Mouse (Mus musculus): ENCODE measurements around the gene Ube3c.
"Not testable (repeated sequence)": the region's sequence is repeated elsewhere in the genome, so short reads cannot be mapped to it uniquely, and the experiment has no call there.

The Ube3c gene

DNA sequence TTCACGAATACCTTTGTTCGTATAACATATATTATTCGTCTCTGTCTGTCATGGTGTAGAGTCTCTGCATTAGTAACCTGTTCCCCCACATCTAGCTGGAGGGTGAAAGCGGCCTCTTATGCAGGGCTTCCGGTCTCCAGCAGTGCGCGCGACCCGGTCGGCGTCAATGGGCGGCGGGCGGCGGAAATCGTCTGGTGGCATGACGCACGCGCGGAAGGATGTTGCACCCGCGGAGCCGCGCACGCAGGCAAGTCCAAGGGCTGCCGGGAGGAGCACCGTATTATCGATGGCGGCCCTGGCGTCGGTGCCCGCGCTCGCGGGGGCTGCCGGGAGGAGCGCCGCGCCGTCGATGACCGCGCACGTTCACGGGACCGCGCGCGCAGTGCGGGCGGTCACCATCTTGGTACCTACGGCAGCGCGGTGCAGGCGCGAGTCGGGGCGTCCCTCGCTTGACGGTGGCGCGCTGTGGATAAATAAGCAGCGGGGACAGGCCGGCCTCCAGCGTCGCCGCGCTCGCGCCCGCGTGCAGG, at the start of gene Ube3c:
Ube3c (plus strand) TSS at position 395 of the 530 bp plus-strand sequence.
- peak; percentile 98 to 99 for DNase-seq

DNA sequence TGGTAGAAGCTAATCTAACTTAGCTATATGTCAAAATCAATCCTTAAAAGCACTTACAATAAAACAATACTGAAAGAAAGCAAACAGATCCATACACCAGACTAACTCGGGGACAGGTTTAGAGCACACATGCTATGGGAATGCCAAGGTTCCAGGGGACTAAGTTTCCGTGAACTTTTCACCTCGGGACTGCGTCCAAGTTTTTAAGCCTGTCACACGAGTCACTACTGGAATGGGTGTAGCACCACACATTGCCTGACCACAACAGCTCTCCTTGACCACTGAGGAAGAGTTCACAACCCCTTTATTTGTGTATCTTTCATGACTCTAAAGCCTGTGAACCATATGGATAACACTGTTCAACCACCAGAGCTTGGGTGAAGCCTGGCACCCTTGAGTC, 8.9 kb upstream of the Ube3c start:
- no peak for DNase-seq

DNA sequence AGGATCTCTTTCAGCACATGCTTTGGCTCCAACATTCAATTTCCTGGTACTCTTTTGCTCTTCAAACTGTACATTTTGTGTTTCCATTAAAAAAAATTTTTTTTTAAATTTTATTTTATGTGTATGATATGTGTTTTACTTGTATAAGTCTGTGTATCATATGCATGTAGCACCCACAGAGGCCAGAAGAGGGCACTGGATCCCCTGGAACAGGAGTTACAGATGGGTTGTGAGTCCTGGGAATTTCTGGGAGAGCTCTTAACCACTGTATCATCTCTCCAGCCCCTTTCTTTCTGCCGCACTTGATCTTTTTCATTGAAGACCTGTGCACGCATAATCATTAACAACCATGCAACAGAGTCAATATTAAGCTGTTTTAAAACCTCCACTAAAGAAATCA, 8.4 kb upstream of the Ube3c start:
- peak in 1 of 2 experiments; percentile 10 for DNase-seq

DNA sequence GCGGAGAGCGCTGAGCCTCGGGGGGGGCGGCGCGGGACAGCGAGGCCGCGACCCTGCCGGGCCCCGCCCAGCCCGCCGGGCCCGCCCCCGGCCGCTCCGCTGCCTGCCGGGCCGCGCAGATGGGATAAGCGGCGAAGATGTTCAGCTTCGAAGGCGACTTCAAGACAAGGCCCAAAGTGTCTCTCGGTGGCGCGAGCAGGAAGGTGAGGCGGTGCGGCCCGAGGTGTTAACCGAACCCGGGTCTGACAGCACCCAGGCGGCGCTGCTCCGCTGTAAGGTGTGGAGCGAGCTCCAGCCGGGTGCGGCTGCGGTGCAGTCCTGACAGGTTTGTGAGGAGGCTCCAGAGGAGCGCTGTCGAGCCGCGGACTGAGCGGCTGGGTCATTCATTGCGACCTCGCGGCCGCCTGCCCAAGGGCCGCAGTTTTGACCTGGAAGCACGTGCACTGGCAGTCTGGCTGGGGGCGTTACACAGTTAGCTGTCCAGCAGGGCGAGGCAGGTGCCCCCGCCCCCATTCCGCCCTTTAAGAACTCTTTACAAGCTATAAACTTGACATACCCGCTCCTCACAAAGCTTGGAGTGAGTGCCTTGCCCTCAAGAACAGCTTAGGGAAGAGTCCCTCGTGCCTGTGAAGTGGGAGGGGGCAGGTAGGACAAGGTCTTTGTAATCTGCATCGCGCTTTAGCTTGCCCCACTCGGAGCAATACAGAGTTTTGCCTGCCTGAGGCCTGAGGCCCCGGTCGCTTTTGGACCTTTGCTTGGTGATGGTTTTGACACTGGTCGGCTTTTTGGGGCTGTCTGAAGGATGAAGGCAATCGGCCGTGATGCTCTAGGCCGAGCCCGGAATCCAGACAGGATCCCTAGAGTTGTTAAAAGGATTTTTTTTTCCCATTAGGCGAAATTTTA, 587 bp downstream of the Ube3c start:
- peak; percentile 62 to 89 for DNase-seq

DNA sequence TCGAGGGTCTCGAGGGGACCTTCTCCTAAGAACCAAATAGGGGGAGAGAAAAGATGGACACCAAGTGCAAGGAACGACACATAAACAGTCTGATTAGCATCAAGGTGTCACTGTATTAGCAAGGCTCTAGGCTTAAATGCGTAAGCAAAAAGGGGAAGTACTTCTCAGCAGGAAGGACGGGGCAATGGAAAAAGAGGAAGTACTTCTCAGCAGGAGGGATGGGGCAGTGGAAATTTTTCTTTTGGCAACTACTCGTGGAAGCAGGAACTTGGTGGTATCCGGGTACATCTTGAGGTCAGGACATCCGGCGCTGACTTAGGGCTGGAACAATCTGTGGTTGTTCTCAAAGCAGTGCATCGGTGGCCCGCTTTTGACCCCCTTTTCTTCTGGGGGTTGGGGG, 5.2 kb downstream of the Ube3c start:
- peak in 1 of 2 experiments; percentile 32 for DNase-seq

DNA sequence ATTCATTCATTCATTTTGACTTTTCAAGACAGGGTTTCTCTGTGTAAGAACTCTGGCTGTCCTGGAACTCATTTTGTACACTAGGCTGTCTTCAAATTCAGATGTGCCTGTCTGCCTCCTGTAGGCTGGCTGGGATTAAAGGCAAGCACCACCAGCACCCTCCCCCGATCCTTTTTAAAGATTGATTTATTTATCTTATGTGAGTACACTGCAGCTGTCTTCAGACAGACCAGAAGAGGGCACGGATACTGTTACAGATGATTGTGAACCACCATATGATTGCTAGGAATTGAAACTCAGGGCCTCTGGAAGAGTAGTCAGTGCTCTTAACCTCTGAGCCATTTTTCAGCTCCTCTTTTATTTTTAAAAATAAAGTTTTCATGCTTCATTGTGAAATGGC, 6.0 kb downstream of the Ube3c start:
- no peak for DNase-seq

DNA sequence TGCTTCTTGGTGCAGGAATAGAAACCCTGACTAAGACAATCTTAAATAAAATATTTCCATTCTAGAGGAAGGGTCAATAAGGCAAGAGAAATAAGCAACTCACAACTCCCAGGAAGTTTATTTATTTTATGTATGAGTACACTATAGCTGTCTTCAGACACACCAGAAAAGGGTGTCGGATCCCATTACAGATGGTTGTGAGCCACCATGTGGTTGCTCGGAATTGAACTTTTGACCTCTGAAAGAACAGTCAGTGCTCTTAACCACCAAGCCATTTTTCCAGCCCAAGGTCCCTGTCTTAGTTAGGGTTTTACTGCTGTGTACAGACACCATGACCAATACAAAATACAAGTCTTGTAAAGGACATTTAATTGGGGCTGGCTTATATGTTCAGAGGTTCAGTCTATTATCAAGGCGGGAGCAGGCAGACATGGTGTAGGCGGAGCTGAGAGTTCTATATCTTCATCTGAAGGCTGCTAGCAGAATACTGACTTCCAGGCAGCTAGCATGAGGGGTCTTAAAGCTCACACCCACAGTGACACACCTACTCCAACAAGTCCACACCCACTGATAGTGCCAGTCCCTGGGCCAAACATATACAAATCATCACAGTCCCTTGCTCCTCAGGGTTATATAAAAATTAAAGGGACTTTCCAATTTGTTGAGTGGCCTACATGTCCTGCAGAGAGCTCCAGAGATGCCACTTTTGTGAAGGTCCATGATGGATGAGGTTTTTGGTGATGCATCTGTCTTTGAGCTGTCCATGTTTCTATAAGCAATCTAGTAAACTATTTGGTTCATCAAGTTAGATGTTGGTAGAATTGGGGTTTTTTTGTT, 9.0 kb downstream of the Ube3c start:
- no peak for DNase-seq

DNA sequence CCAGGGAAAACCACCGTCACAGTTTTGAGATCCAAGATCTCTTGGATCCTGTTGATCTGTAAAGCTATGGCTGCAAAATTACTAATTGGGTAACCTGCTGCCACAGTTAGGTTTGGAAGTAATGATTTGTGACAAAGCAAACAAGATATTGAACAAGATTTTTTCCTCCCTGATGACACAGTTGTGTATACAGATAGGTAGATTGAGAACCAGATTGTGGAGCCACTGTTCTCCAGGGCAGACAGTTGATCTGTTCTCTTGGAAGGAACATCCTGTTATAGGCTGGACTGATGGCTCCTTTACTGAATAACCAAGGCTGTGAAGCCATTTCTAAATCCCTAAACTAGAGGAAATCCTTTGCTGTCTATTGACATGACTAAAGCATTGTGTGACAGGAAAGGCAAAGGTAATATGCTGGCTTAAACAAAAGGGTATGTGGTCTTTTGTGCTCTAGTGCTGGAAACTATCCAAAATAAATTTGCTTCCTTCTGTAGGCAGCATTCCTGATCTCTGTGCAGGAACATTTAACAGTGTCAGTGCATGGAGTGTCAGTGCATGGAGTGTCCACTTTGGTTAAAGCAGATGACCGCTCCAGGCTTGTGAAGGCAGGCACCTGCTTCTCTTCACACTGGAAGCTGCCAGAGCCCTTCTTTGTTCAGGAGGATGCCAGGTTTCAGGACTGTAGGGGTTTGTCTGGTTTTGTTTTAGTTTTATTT, 15.0 kb downstream of the Ube3c start:
- no peak for DNase-seq

DNA sequence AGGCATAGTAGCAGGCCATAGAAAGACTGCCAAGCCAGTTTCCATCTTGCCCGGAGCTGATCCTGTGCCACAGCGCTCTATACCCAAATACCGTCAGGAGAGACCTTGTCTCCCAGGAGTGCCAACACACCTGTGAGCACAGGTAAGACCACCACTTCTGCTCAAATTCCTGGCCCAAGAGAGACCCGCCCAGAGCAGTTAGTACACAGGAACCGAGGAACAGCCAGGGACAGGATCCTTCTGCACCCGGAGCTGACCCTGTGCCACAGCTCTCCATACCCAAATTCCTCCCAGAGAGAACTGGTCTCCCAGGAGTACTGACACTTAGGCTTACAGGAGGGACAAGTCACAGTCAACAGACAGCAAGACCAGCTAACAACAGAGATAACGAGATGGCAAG, 23.1 kb downstream of the Ube3c start:
- not testable (repeated sequence) for DNase-seq

DNA sequence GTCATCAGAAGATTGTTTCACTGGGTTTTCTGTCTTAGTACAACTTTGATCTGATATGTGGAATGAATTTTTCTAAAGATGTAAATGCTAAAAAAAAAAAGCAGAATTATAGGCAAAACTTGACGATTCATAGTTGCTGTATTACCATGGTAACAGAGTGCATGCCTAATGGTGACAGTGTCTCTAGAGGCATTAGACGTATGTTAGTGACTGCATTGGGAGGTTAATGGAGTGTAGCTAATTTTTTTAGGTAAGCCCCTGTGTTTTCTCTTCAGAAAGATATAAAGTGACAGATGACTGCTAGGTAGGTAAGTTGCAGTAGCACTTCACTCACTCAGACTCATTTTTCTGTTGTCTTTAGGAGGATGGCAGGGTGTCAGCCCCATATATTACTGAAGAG, 37.5 kb downstream of the Ube3c start:
- DNase-seq, result no peak

DNA sequence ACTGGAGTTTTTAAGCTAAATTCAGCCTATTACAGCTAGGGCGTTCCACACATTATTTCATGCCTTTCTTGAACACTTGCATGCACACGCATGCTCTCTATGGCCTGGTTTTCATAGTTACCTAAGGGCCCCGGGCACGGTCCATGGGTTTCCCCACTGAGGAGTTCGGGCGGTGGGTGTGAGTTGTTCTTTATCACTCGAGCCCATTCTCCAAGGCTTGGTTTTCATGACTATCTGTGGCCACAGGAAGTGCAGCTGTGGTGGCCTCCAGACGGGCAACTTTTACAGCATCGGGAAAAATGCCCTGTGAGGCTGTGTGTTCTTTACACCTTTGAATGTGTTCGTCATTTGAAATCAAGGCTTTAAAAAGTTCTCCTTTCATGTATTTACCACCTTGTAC, 56.6 kb downstream of the Ube3c start:
- no peak for DNase-seq

DNA sequence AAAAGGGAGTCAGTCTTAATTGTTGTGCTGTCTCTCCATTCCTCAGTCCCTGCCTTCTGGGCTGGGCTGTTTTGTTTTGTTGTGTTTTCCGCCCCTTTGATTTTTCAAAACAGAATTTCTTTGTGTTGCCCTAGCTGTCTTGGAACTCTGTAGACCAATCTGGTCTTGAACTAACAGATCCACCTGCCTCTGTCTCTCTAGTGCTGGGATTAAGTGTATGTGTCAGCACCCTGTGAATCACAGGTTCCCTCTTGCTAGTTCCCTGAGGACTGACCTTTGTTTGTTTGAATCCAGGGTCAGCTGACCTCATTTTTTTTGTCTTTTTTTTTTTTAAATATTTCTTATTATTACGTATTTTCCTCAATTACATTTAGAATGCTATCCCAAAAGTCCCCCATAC, 60.9 kb downstream of the Ube3c start:
- no peak for DNase-seq

DNA sequence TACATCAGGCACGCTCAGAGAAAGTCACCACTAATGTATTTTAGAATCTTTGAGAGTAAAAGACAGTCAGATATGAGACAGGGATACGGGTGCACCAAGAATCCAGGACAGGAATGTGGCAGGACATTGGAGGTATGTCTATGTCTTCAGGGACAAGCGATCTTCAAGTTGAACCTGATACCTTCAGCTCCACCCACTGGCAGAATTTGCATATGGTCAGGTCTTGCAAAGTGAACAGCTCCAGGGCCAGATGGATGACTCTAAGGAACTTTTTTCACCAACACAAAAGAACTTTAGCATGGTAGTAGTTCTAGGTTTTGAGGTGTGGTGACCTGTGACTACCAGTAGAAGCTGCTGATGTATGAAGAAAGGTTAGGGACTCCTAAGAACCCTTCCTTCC, 62.7 kb downstream of the Ube3c start:
- no peak for DNase-seq

DNA sequence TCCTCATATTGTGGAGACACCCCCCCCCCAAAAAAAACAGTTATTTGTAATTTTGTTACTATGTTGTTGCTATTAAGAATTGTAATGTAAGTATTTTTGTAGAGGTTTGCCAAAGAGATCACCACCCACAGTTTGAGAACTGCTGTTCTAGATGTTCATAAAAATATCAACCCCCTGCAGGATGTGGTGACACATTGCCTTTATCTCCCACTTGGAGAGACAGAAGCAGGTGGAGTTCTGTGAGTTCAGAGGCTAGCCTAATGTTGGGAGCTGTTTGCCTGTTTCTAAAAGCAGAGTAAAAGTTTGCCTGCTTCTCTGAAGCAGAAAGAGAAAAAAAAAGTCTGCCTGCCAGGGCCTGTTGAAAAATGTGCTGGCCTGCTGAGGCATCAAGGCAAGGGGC, 67.3 kb downstream of the Ube3c start:
- no peak for DNase-seq

DNA sequence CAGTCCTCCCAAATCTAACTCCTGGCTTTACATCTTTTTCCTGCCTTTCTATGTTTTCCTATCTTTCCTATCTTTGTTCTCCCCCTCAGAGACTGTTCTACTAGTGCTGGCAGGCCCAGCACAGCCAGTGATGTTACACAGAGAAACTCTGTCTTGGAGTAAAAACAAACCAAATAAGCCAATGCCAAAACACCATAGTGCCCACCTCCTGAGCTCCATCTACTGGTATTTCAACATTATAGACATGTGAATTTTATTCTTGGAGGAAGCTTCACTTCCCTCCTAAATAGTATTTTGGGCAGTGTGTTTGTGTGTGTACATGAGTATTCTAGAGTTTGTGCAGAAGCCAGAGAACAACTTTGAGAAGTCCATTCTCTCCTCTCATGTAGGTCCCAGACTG, 67.8 kb downstream of the Ube3c start:
- DNase-seq, result no peak

DNA sequence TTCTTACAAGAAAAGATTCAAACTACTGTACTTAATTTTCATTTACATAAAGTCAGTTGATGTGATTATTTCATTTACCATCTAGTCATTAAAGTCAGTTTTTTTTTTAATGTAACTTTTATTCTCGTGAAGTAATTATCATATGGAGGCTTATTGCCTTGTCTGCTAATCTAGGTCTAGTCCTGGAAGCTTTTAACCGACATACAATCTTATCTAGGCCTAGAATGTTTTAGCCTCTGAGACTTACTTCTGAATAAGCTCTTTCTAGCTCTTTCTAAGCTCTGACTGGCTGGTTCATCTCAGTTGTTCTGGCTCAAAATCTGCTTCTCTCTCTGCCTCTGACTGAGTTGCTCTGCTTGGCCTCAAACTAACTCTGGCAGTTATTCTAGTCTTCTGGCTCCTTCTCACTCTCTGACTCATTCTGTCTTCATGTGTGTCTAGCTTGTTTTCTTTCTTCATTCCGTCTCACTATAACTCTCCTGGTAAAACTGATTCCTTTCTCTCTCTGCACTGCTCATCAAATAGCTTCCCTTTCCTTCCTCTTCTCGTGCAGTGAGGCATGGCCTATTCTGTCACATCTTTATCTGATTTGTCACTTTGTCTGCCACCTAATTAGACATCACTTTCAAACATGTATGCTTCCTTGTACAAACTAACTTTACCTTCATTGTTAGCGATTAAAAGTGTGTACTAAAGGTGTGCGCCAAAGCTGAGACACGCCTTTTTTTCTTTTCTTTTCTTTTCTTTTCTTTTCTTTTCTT, 72.3 kb downstream of the Ube3c start:
- DNase-seq, result no peak

DNA sequence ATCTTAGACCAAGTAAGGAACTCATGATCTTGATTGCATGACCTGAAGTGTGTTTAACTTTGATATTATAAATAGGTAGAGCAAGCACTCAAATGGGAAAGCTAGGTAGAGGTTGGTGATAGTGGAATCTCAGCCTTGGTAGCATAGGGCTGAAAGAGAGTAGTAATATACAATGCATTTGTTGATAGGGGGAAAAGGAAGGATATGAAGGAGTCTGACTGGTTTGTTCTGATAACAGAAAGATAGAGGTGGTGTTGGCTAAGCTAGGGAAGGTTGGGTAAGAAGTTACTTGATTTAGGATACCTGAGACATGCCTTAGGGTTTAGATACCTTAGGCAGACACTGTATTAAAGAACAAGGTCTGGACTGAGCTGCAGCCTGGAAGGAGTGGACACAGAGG, 82.7 kb downstream of the Ube3c start:
- DNase-seq, result no peak

DNA sequence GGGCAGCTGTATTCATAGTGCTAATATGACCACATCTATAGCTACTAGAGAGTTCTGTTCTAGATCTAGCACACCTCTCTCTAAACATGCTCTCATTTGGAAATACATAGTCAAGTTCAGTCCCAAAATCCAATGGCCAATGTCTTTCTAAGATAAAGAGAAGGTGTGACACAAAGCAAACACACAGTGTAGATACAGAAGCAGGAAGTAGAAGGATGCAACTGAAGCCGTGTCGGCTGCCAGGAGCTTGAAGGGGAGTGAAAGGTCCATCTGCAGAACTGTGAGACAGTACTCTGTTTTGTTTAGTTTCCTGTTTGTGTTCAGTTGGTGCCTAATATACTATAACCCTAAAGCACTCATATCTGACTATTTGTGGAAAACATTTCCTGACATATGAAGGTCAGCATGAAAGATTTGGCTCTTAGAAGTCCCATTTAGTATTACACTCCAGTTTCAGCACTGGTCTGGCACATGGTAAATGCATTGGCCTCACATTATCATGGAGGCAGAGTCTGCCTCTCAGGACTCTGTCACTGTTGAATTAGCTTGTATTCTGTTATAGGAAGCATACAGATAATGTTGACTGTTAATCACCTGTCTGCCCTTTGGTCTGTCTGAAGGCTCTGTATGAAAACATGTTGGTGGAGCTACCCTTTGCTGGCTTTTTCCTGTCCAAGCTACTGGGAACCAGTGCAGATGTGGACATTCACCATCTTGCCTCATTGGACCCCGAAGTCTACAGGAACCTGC, 88.7 kb downstream of the Ube3c start:
- no peak for DNase-seq

DNA sequence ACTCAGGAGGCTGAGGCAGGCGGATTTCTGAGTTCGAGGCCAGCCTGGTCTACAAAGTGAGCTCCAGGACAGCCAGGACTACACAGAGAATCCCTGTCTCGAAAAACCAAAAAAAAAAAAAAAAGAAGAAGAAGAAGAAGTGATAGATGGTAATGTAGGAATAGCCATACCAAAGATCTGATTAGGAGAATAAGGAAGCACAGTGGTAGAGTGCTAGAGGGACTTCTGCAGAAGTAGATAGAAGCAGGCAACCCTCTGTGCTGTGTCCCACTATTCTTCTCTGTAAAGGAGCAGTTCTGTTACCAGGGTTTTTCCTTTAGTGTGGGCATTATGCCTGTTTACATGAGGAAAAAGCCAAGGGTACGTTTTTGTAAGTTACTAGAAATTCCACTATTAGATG, 92.2 kb downstream of the Ube3c start:
- not testable (repeated sequence) for DNase-seq

DNA sequence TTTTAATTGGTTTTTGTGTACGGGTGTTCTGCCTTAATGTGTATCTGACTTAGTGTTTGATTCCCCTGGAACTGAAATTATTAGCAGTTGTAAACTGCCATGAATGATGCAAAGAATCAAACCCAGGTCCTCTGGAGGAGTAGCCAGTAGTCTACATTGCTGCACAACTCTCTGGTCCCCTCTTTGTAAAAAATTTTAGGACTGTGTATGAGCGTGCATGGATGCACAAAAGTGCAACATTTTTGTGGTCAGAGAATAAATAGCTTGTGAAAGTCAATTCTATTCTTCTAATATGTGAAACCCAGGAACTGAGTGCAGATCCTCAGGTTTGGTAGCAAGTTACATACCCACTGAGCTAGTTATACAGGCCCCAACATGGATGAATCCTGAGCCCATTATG, 96.3 kb downstream of the Ube3c start:
- no peak for DNase-seq

DNA sequence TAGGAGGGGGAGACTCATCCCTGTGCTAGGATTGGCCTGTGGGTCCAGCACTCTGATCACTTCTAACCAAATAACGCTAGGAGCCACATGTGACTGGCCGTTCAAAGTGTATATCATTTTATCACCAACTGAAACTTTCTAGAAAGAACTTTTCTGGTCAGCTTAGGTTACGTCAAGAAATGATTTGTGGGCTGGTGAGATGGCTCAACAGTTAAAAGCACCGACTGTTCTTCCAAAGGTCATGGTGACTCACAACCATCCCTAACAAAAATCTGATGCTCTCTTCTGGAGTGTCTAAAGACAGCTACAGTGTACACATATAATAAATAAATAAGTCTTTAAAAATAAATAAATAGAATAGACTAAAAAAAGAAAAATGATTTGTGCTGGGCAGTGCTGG, 103.5 kb downstream of the Ube3c start:
- DNase-seq, result no peak

DNA sequence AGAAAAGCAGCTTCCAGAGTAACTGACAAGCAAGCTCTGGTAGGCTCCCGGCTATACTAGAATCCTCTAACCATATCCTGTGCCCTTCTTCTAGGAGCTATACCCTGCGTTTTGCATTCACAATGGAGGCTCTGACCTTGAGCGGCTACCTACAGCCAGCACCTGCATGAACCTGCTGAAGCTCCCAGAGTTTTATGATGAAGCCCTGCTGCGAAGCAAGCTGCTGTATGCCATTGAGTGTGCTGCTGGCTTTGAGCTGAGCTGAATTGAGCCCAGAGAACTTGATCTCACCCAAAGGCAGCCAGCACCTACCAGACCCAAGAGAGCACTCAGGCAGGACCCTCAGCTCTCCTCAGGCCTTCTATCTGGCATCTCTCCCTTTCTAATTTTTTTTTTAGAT, 105.3 kb downstream of the Ube3c start:
- DNase-seq, result no peak

Measured in kidney, postnatal 25 days (tissue).